Mouse (Mus musculus): Measurements from ENCODE around the gene Dgka. TPM values are rescaled to one million over a fixed set of nuclear protein-coding genes. Genes with fewer than 3 reads are reported as not detected.

Dgka gene
- polyA plus RNA-seq, 1 experiment = 88.1 TPM

GRCm38 (mm10) chr10:128674469-128675008 lies 70.1 kb downstream of the Dgka start:
- no peak for DNase-seq (ENCODE audit: low read depth, low spot score)
- under 1% methylated on average over 9 of the region's 9 CpGs for WGBS

- DNase-seq (ENCODE audit: low read depth, low spot score) = no peak
- under 1% methylated on average over 60 of the region's 60 CpGs for WGBS
Measured at GRCm38 (mm10) chr10:128673763-128674468, 70.7 kb downstream of the Dgka start, which contains the start of gene Suox. Gene Suox, minus strand, starts transcription at chr10:128674073.

- no peak for DNase-seq (ENCODE audit: low read depth, low spot score)
- WGBS = 92% methylated on average over 9 of the region's 9 CpGs
Measured at GRCm38 (mm10) chr10:128671148-128671547, 73.5 kb downstream of the Dgka start.

Other genes with a start within 250 kb of the Dgka start
- 1.1 and 1.4 TPM in 2 replicates for gene Myl6b, start 246.2 kb downstream of the Dgka start, polyA plus RNA-seq (2012; rRNA removed)
- 32.4 TPM in 2 replicates for gene Esyt1, start 219.0 kb downstream of the Dgka start, polyA plus RNA-seq (2012; rRNA removed)
- 10.7 and 12.2 TPM in 2 replicates for gene Zc3h10, start 197.1 kb downstream of the Dgka start, polyA plus RNA-seq (2012; rRNA removed)
- gene Rpl41, start 195.6 kb downstream of the Dgka start, polyA plus RNA-seq (2012; rRNA removed) = 2,450 and 2,465 TPM in 2 replicates
- gene Pa2g4, start 178.9 kb downstream of the Dgka start, polyA plus RNA-seq (2012; rRNA removed) = 29.3 and 31.2 TPM in 2 replicates
- 76.7 and 120 TPM in 2 replicates for gene Erbb3, start 155.2 kb downstream of the Dgka start, polyA plus RNA-seq (2012; rRNA removed)
- gene Rps26, start 118.1 kb downstream of the Dgka start, polyA plus RNA-seq (2012; rRNA removed) = 1,017 and 1,368 TPM in 2 replicates
- gene Ikzf4, start 98.9 kb downstream of the Dgka start, polyA plus RNA-seq (2012; rRNA removed) = 0.69 and 1.1 TPM in 2 replicates
- 48.9 and 241 TPM in 2 replicates for gene Suox, start 70.8 kb downstream of the Dgka start, polyA plus RNA-seq (2012; rRNA removed)
- 45.2 and 53.9 TPM in 2 replicates for gene Rab5b, start 48.6 kb downstream of the Dgka start, polyA plus RNA-seq (2012; rRNA removed)
- gene Pmel, start 40.7 kb downstream of the Dgka start, polyA plus RNA-seq (2012; rRNA removed) = 2.6 and 2.8 TPM in 2 replicates
- 25.9 and 27.0 TPM in 2 replicates for gene Cdk2, start 39.8 kb downstream of the Dgka start, polyA plus RNA-seq (2012; rRNA removed)
- 26.2 and 26.5 TPM in 2 replicates for gene Pym1, start 3.0 kb upstream of the Dgka start, polyA plus RNA-seq (2012; rRNA removed)
- 2.9 and 3.1 TPM in 2 replicates for gene Mmp19, start 46.1 kb upstream of the Dgka start, polyA plus RNA-seq (2012; rRNA removed)
- gene Dnajc14, start 59.2 kb upstream of the Dgka start, polyA plus RNA-seq (2012; rRNA removed) = 17.7 and 18.7 TPM in 2 replicates
- 8.6 and 9.2 TPM in 2 replicates for gene Tmem198b, start 59.5 kb upstream of the Dgka start, polyA plus RNA-seq (2012; rRNA removed)
- 6.2 and 6.4 TPM in 2 replicates for gene Sarnp, start 72.5 kb upstream of the Dgka start, polyA plus RNA-seq (2012; rRNA removed)
- gene Ormdl2, start 76.8 kb upstream of the Dgka start, polyA plus RNA-seq (2012; rRNA removed) = 135 and 144 TPM in 2 replicates
- 0.98 and 1.2 TPM in 2 replicates for gene Gdf11, start 146.9 kb upstream of the Dgka start, polyA plus RNA-seq (2012; rRNA removed)
- gene Cd63, start 156.1 kb upstream of the Dgka start, polyA plus RNA-seq (2012; rRNA removed) = 130 and 137 TPM in 2 replicates
- 19.0 and 19.3 TPM in 2 replicates for gene Rdh5, start 178.0 kb upstream of the Dgka start, polyA plus RNA-seq (2012; rRNA removed)
- 126 and 147 TPM in 2 replicates for gene Bloc1s1, start 179.2 kb upstream of the Dgka start, polyA plus RNA-seq (2012; rRNA removed)
- 12.6 and 12.9 TPM in 2 replicates for gene Itga7, start 189.0 kb upstream of the Dgka start, polyA plus RNA-seq (2012; rRNA removed)
- gene Mettl7b, start 216.1 kb upstream of the Dgka start, polyA plus RNA-seq (2012; rRNA removed) = 34.5 and 82.9 TPM in 2 replicates
- gene Olfr9, start 244.6 kb upstream of the Dgka start, polyA plus RNA-seq (2012; rRNA removed) = not detected in 2 replicates